Mouse (Mus musculus) left cerebral cortex, postnatal 10 days (tissue): ENCODE measurements around the gene Nipa2. TPM values are rescaled to one million over a fixed set of nuclear protein-coding genes. Genes with fewer than 3 reads are reported as not detected.
"Not testable (repeated sequence)": the region's sequence is repeated elsewhere in the genome, so short reads cannot be mapped to it uniquely, and the experiment has no call there.

Source experiments
- DNase-seq, 2 experiments: peaks; one replicate each; pipeline ENCODE4 v3.0.0; 2021 to 2022; ENCODE audit warnings: low spot score in 2 of 2, mixed read lengths in 1 of 2; ENCODE audit errors: extremely low spot score in 1 of 2
- intact Hi-C: fragments of 180-260 bp; cut with DNase I; formaldehyde crosslinking; loops from one replicate; pipeline ENCODE4 v1.15.1; 2025
- total RNA-seq, 2 experiments: library from RNA; stranded (reverse); gene quantifications; 2 replicates each; pipeline ENCODE4 v1.2.3; 2021

The Nipa2 gene
- total RNA-seq, 2 experiments from 2014 or later, result 59.3 to 70.4 TPM

GRCm38 (mm10) chr7:55957916-55958315 is 4.4 kb downstream of the Nipa2 start:
- intact Hi-C loops, result no loop called here
- DNase-seq, result no peak

GRCm38 (mm10) chr7:55957178-55957577 is 5.1 kb downstream of the Nipa2 start:
- no peak for DNase-seq
- intact Hi-C loops, result no loop called here

GRCm38 (mm10) chr7:55956054-55956453 is 6.2 kb downstream of the Nipa2 start:
- intact Hi-C loops, result no loop called here
- DNase-seq, result no peak

GRCm38 (mm10) chr7:55938341-55938740 is 23.9 kb downstream of the Nipa2 start:
- no peak for DNase-seq
- intact Hi-C loops, result no loop called here

- intact Hi-C loops, result no loop called here
- no peak for DNase-seq
Observed at GRCm38 (mm10) chr7:55935025-55935424, 27.3 kb downstream of the Nipa2 start.

- intact Hi-C loops, result loop anchor here (10.0 kb wide), 1 partner anchor 256 kb away; no protein-coding TSS in a partner anchor
Observed at GRCm38 (mm10) chr7:55928649-55929048, 33.6 kb downstream of the Nipa2 start.

GRCm38 (mm10) chr7:55927262-55927661 is 35.0 kb downstream of the Nipa2 start:
- DNase-seq, result no peak
- intact Hi-C loops, result loop anchor here (10.0 kb wide), 1 partner anchor 258 kb away; no protein-coding TSS in a partner anchor

More at GRCm38 (mm10) chr7:55928649-55929048, 33.6 kb downstream of the Nipa2 start:
- no peak for DNase-seq

GRCm38 (mm10) chr7:55918365-55918764 is 43.9 kb downstream of the Nipa2 start:
- DNase-seq, intact Hi-C loops: not testable (repeated sequence)

GRCm38 (mm10) chr7:55912118-55912517 is 50.2 kb downstream of the Nipa2 start:
- no peak for DNase-seq
- intact Hi-C loops, result loop anchor here (5.0 kb wide), 1 partner anchor 105 kb away; no protein-coding TSS in a partner anchor

GRCm38 (mm10) chr7:55911371-55911770 is 50.9 kb downstream of the Nipa2 start:
- intact Hi-C loops, result loop anchor here (5.0 kb wide), 1 partner anchor 104 kb away; no protein-coding TSS in a partner anchor
- peak; percentile 27 to 34 for DNase-seq

GRCm38 (mm10) chr7:55910356-55910755 is 51.9 kb downstream of the Nipa2 start:
- no peak for DNase-seq
- intact Hi-C loops, result loop anchor here (5.0 kb wide), 1 partner anchor 103 kb away; no protein-coding TSS in a partner anchor

GRCm38 (mm10) chr7:55909519-55909918 is 52.8 kb downstream of the Nipa2 start:
- intact Hi-C loops, result no loop called here
- DNase-seq, result no peak

GRCm38 (mm10) chr7:55905449-55905848 is 56.8 kb downstream of the Nipa2 start:
- DNase-seq, result no peak
- intact Hi-C loops, result no loop called here

GRCm38 (mm10) chr7:55903766-55904165 is 58.5 kb downstream of the Nipa2 start:
- DNase-seq, result no peak
- intact Hi-C loops, result loop anchor here (5.0 kb wide), 1 partner anchor 76 kb away; no protein-coding TSS in a partner anchor

GRCm38 (mm10) chr7:55891797-55892196 is 70.5 kb downstream of the Nipa2 start:
- intact Hi-C loops, result no loop called here
- no peak for DNase-seq

- intact Hi-C loops, result no loop called here
- no peak for DNase-seq
Observed at GRCm38 (mm10) chr7:55890731-55891130, 71.5 kb downstream of the Nipa2 start.

GRCm38 (mm10) chr7:55889996-55890395 is 72.3 kb downstream of the Nipa2 start:
- DNase-seq, result no peak
- intact Hi-C loops, result no loop called here

- intact Hi-C loops, result no loop called here
- DNase-seq, result no peak
Observed at GRCm38 (mm10) chr7:55888603-55889002, 73.7 kb downstream of the Nipa2 start.
